Mouse (Mus musculus) G1E (cell line): ENCODE measurements at regions not wholly inside any gene's neighbourhood (a gene's known extent, or its start where the extent isn't known, plus 50 kb on each side); places are given as distances from the start of the nearest gene placed in this dataset.

Source experiments
- ATAC-seq: 2 replicates; pipeline ENCODE4 v1.8.0; 2016; ENCODE audit warnings: mild to moderate bottlenecking; ENCODE audit not compliant: insufficient number of reproducible peaks, poor library complexity, low FRiP score, severe bottlenecking; ENCODE audit errors: extremely low read depth
- DNase-seq: peaks from one replicate; pipeline ENCODE4 v3.0.0; 2012; ENCODE audit warnings: low spot score
- H3K27me3 ChIP-seq: 2 replicates; pipeline ENCODE4 v1.6.1; 2012; ENCODE audit warnings: mild to moderate bottlenecking, low read length, inconsistent platforms; ENCODE audit not compliant: insufficient read depth
- H3K36me3 ChIP-seq: replicated peaks from 2 replicates; pipeline ENCODE3; 2012; ENCODE audit warnings: mild to moderate bottlenecking, inconsistent platforms
- H3K4me1 ChIP-seq: 2 replicates; pipeline ENCODE4 v1.6.1; 2012; ENCODE audit warnings: low read depth, low read length, inconsistent platforms, mixed read lengths; ENCODE audit not compliant: insufficient read depth
- H3K4me3 ChIP-seq: 2 replicates; pipeline ENCODE4 v1.5.1; 2012; ENCODE audit warnings: low read depth, mild to moderate bottlenecking, inconsistent platforms, low read length, moderate library complexity, mixed read lengths
- H3K9me3 ChIP-seq: replicated peaks from 2 replicates; pipeline ENCODE4 v1.6.1; 2012; ENCODE audit warnings: inconsistent platforms
- CTCF ChIP-seq: IDR thresholded peaks from 2 replicates; pipeline ENCODE4 v1.5.1; 2012; ENCODE audit warnings: low read depth, low read length, inconsistent platforms, mixed read lengths
- GATA1 ChIP-seq: IDR thresholded peaks from 2 replicates; pipeline ENCODE4 v1.6.1; 2012; ENCODE audit warnings: borderline replicate concordance, low read length, inconsistent platforms, mixed read lengths
- GATA2 ChIP-seq: IDR thresholded peaks from 2 replicates; pipeline ENCODE4 v1.6.1; 2012; ENCODE audit warnings: low read depth, low read length, inconsistent platforms, borderline replicate concordance
- POLR2AphosphoS5 ChIP-seq: IDR thresholded peaks from 2 replicates; pipeline ENCODE4 v1.6.1; 2012; ENCODE audit warnings: low read depth, low read length, inconsistent platforms; ENCODE audit not compliant: insufficient replicate concordance
- TAL1 ChIP-seq: conservative IDR thresholded peaks from 2 replicates; pipeline ENCODE4 v1.6.1; 2012; ENCODE audit warnings: low read depth, low read length, inconsistent platforms, mixed read lengths

DNA sequence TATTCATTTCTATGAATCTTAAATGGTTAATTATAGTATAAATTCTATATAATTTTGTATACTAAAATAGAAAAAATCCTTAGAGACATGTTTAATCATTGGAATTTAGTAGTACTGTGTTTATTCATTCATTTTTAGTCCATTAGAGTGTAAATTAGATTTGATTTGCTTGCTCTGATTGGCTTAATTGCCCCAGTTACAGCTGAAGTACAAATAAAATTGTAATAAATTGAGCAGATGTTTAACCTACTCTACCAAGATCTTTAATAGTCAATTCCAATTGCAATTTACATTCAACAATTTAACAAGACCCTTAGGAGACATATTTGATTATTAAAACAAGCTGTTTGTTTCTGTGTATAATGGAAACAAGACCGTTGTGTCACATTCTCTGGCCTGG, 121.2 kb upstream of the Pter start:
- H3K9me3 ChIP-seq: no peaks in the 10 kb centered on the region
- TF ChIP-seq TAL1: no peak
- TF ChIP-seq GATA2: no peak
- TF ChIP-seq CTCF: no peak
- TF ChIP-seq GATA1: no peak
- TF ChIP-seq POLR2AphosphoS5: no peak
- H3K36me3 ChIP-seq: no peaks in the 10 kb centered on the region
- no peak overlapping the region for H3K4me3 ChIP-seq
- DNase-seq: no peak
- no peaks in the 10 kb centered on the region for H3K4me1 ChIP-seq
- ATAC-seq: no peak
- H3K27me3 ChIP-seq: no peaks in the 10 kb centered on the region

DNA sequence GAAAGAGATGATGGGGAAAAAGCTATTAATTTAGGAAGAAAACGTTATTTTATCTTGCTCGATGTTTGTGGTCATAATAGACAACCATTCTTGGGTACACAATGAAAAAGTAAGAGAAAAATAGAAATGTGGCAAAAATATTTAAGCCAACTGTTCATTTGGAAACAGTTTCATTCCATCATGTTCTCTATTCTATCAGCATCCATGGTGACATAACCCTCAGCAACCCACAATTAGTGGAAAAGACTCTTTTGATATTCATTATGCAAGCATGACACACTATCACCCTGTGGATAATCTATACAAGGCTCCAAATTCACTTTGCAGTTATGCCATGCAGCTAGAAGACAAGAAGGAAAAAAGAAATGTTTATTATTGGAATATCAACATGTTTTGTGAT, 118.7 kb upstream of the Pter start:
- ATAC-seq: no peak
- no peaks in the 10 kb centered on the region for H3K4me1 ChIP-seq
- H3K36me3 ChIP-seq: no peaks in the 10 kb centered on the region
- no peaks in the 10 kb centered on the region for H3K27me3 ChIP-seq
- H3K4me3 ChIP-seq: no peak overlapping the region
- H3K9me3 ChIP-seq: no peaks in the 10 kb centered on the region
- no peak for TF ChIP-seq TAL1
- TF ChIP-seq POLR2AphosphoS5: no peak
- no peak for TF ChIP-seq GATA1
- TF ChIP-seq GATA2: no peak
- TF ChIP-seq CTCF: no peak
- DNase-seq: no peak

DNA sequence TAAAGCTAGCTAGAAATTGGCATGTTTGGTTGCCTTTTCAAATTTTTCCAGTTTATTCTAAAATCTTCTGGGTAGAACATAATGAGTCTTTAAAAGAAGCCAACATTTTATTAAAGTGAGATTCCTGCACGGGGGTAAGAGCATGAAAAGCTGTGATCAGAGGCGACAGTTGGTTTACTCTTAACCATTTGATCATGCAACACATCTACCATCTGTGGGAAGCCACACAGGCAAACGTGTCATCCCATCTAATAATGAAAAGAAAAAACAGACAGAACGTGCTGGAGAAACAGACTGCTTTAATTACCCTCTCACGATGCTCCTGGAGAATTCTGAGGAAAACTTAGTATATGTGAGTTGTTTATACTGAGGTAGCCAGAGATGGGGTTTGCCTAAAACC, 115.4 kb upstream of the Pter start:
- ATAC-seq: no peak

DNA sequence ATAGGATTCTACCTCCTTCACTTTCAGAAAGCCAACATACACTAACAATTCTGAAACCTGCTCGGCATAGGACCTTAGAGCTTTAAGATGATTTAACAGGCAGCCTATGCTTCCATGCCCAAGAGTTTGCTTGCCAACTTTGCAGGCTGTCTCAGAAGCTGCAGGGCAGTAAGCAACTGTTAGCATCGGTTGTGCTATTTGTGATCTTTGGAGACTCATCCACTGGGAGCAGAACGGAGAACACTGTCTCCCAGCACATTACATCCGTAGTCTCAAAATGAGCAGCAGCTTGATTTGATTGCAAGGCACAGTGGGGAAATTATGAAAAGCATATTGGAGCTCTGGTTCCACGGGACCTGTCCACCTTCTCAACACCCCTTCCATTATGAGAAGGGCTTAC, 108.5 kb upstream of the Pter start:
- Histone ChIP-seq H3K27me3 (no peaks in the 10 kb centered on the region), H3K9me3 (no peaks in the 10 kb centered on the region), H3K4me1 (no peaks in the 10 kb centered on the region), H3K36me3 (no peaks in the 10 kb centered on the region), H3K4me3 (no peak overlapping the region)
- TF ChIP-seq CTCF (no peak), TAL1 (no peak), GATA1 (no peak)
- DNase-seq (no peak), ATAC-seq (no peak)

More for the DNA sequence above, 115.4 kb upstream of the Pter start:
- DNase-seq: no peak
- Histone ChIP-seq H3K4me3 (no peak overlapping the region), H3K36me3 (no peaks in the 10 kb centered on the region), H3K9me3 (no peaks in the 10 kb centered on the region), H3K27me3 (no peaks in the 10 kb centered on the region), H3K4me1 (no peaks in the 10 kb centered on the region)
- TF ChIP-seq GATA2 (no peak), POLR2AphosphoS5 (no peak), TAL1 (no peak), CTCF (no peak), GATA1 (no peak)

DNA sequence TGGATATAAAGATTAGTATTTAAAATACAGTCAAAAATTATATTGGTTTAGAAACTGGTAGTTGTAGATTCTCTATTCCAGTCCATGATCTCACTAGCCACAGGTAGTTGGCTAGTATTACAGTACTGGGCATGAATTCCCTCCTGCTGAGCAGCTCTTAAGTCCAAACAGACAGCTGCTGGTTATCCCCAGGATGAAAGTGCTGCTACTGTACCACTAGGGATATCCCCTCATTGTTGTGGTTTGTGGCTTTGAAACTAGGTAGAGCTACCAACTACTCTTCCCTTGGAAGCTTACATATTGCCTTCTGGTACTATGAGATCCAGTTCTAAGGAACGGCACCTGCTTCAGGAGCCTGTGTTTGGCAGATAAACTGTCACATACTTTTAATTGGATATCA, 97.9 kb upstream of the Pter start:
- no peaks in the 10 kb centered on the region for H3K27me3 ChIP-seq
- no peaks in the 10 kb centered on the region for H3K36me3 ChIP-seq
- no peak overlapping the region for H3K4me3 ChIP-seq
- H3K9me3 ChIP-seq: no peaks in the 10 kb centered on the region
- no peak for DNase-seq
- ATAC-seq: no peak
- no peaks in the 10 kb centered on the region for H3K4me1 ChIP-seq
- no peak for TF ChIP-seq POLR2AphosphoS5
- no peak for TF ChIP-seq TAL1
- TF ChIP-seq CTCF: no peak
- TF ChIP-seq GATA1: no peak
- no peak for TF ChIP-seq GATA2

DNA sequence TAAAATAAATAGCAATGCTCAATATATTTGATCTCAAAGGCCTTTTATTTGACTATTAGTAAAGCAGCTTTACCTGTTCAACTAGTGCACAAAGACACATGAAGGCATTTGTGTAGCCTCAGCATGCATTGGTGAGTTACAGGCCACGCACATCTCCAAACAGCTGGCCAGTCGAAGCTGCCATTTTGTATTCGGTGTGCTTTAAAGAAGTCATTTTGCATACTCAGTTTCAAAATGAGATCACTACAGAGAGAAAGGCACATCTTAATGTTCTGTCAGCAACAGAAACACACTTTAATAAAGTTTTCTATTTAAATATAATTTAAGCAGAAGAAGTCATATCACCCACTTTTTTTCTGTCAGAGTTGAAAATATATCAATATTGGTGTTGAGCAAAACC, 90.3 kb upstream of the Pter start:
- Histone ChIP-seq H3K27me3 (no peaks in the 10 kb centered on the region), H3K36me3 (no peaks in the 10 kb centered on the region), H3K9me3 (no peaks in the 10 kb centered on the region), H3K4me3 (no peak overlapping the region), H3K4me1 (no peaks in the 10 kb centered on the region)
- ATAC-seq: no peak
- TF ChIP-seq POLR2AphosphoS5 (no peak), CTCF (no peak), TAL1 (no peak), GATA2 (no peak), GATA1 (no peak)
- DNase-seq: no peak

DNA sequence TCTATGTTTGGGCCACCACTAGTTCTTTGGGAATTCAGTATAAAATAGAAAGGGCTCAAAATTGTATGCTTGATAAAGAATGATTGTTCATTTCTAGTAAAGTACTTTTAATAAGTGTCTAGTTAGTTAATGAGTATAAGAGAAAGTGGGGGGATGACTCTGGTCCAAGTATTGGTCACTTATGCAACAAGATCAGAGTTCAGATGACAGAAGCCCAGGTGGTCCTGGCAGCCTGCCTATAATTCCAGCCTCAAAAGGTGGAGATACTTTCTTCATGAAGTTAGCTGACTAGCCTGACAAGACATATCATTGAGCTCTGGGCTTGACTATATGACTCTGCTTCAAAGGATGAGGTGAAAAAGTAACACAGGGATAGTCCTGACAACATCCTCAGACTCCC, 57.3 kb upstream of the Pter start:
- Histone ChIP-seq H3K36me3 (no peaks in the 10 kb centered on the region), H3K9me3 (no peaks in the 10 kb centered on the region), H3K4me3 (no peak overlapping the region), H3K4me1 (no peaks in the 10 kb centered on the region), H3K27me3 (no peaks in the 10 kb centered on the region)
- ATAC-seq (no peak), DNase-seq (no peak)
- TF ChIP-seq GATA1 (no peak), GATA2 (no peak)
